9 mouse cellular contexts compared by ENCODE assay signal in genomic region chr1:74882055-74882734, GRCm38 (mm10). TPM values are rescaled to one million over a fixed set of nuclear protein-coding genes. Genes with fewer than 3 reads are reported as not detected.
DNase-seq lines count a peak whose midpoint lies in the region; ATAC-seq lines count a peak whose summit lies in the region.
"Had no signal": no experiment of that assay in that cellular context is flagged by ENCODE, and none has a peak within 500 bp of the region (broad histone marks: within the 10 kb centered on the region; RNA-seq: fewer than 3 reads in every experiment).

No protein-coding gene starts in this region.

- H3K4me3 ChIP-seq in megakaryocyte, embryonic 14.5 days (replicated peaks): peak overlapping the region; percentile 83
- H3K4me3 ChIP-seq in limb, embryonic 13.5 days: peak overlapping the region; percentile 40
- peak overlapping the region; percentile 24 for H3K4me3 ChIP-seq in stomach, embryonic 15.5 days (replicated peaks)
- H3K4me3 ChIP-seq: erythroblast, embryonic 14.5 days had no signal

- no peak overlapping the region for H3K27ac ChIP-seq in limb, embryonic 13.5 days
- H3K27ac ChIP-seq in stomach, embryonic 15.5 days: no peak overlapping the region

- ATAC-seq in megakaryocyte, adult 5-6 weeks (ENCODE audit: poor library complexity, severe bottlenecking): no peak
- ATAC-seq in limb, embryonic 13.5 days (ENCODE audit: low FRiP score, low read depth): no peak
- ATAC-seq in stomach, embryonic 15.5 days (ENCODE audit: insufficient read depth, low FRiP score, low read depth): no peak

- H3K9me3 ChIP-seq in megakaryocyte, embryonic 14.5 days: no peaks in the 10 kb centered on the region
- H3K9me3 ChIP-seq in limb, embryonic 13.5 days: no peaks in the 10 kb centered on the region
- H3K9me3 ChIP-seq in stomach, embryonic 15.5 days: no peaks in the 10 kb centered on the region

- peak overlapping the region; percentile 62 for H3K4me2 ChIP-seq in limb, embryonic 13.5 days (replicated peaks)
- peak overlapping the region; percentile 50 for H3K4me2 ChIP-seq in stomach, embryonic 15.5 days

- under 1% methylated on average over 73 of the region's 74 CpGs for WGBS in limb, embryonic 13.5 days
- WGBS in stomach, embryonic 15.5 days: 1% methylated on average over 74 of the region's 74 CpGs

- H3K9ac ChIP-seq in limb, embryonic 13.5 days: peak overlapping the region; percentile 26; the same call in 1 of the 2 replicates
- no peak overlapping the region for H3K9ac ChIP-seq in stomach, embryonic 15.5 days

- H3K27me3 ChIP-seq in megakaryocyte, embryonic 14.5 days (replicated peaks): peaks cover 86% of the 10 kb centered on the region
- peaks cover 98% of the 10 kb centered on the region for H3K27me3 ChIP-seq in limb, embryonic 13.5 days
- peaks cover 95% of the 10 kb centered on the region for H3K27me3 ChIP-seq in stomach, embryonic 15.5 days (replicated peaks)

- peaks cover 32% of the 10 kb centered on the region for H3K4me1 ChIP-seq in megakaryocyte, embryonic 14.5 days
- H3K4me1 ChIP-seq in limb, embryonic 13.5 days: peaks cover 31% of the 10 kb centered on the region
- H3K4me1 ChIP-seq in stomach, embryonic 15.5 days: peaks cover 21% of the 10 kb centered on the region

- no peaks in the 10 kb centered on the region for H3K36me3 ChIP-seq in megakaryocyte, embryonic 14.5 days (replicated peaks; ENCODE audit: low read length)
- no peaks in the 10 kb centered on the region for H3K36me3 ChIP-seq in limb, embryonic 13.5 days
- no peaks in the 10 kb centered on the region for H3K36me3 ChIP-seq in stomach, embryonic 15.5 days

- peak; percentile 17 to 46 for DNase-seq in cerebellum, adult 18-20 months
- DNase-seq in cerebellum, adult 9-11 months: no peak
- DNase-seq in thymus, postnatal 25 days: no peak
- DNase-seq in frontal cortex, adult 2 months (ENCODE audit: extremely low spot score in 1 of 2, low spot score in 1 of 2): no peak

RNA-seq across cellular contexts. Expression of gene Fev, which starts 3.0 kb away (rescaled TPM):
- not detected in 2 replicates for polyA plus RNA-seq in megakaryocyte, embryonic 14.5 days (2012; ENCODE audit: insufficient read depth, low replicate concordance)
- not detected in 2 replicates for total RNA-seq in megakaryocyte, adult 5-6 weeks (2015)
- total RNA-seq in megakaryocyte, adult 5-6 weeks (2017): not detected in 2 replicates
- polyA plus RNA-seq in limb, embryonic 13.5 days (2015; fragmentation: Nextera tagmentation; extraction: Ambion mirVana): 0.11 TPM in 1 of 2 replicates, not detected in the other
- polyA plus RNA-seq in stomach, embryonic 15.5 days (2015; fragmentation: Nextera tagmentation; extraction: Ambion mirVana): 1.6 TPM in 2 replicates
- not detected in 2 replicates for polyA plus RNA-seq in frontal cortex, adult 2 months (2012; rRNA removed)
- polyA plus RNA-seq: erythroblast, embryonic 14.5 days had no signal

RNA-seq across cellular contexts. Expression of gene Cryba2, which starts 10.7 kb away (rescaled TPM):
- polyA plus RNA-seq in megakaryocyte, embryonic 14.5 days (2012; ENCODE audit: insufficient read depth, low replicate concordance): not detected in 2 replicates
- not detected in 2 replicates for total RNA-seq in megakaryocyte, adult 5-6 weeks (2015)
- total RNA-seq in megakaryocyte, adult 5-6 weeks (2017): not detected in 2 replicates
- not detected in 2 replicates for polyA plus RNA-seq in limb, embryonic 13.5 days (2015; fragmentation: Nextera tagmentation; extraction: Ambion mirVana)
- polyA plus RNA-seq in stomach, embryonic 15.5 days (2015; fragmentation: Nextera tagmentation; extraction: Ambion mirVana): 2.2 and 3.9 TPM in 2 replicates
- polyA plus RNA-seq in frontal cortex, adult 2 months (2012; rRNA removed): 0.36 and 0.48 TPM in 2 replicates
- polyA plus RNA-seq: erythroblast, embryonic 14.5 days had no signal

RNA-seq across cellular contexts. Expression of gene Cdk5r2, which starts 27.5 kb away (rescaled TPM):
- not detected in 2 replicates for polyA plus RNA-seq in megakaryocyte, embryonic 14.5 days (2012; ENCODE audit: insufficient read depth, low replicate concordance)
- total RNA-seq in megakaryocyte, adult 5-6 weeks (2015): not detected in 2 replicates
- total RNA-seq in megakaryocyte, adult 5-6 weeks (2017): not detected in 2 replicates
- polyA plus RNA-seq in limb, embryonic 13.5 days (2015; fragmentation: Nextera tagmentation; extraction: Ambion mirVana): 0.11 TPM in 1 of 2 replicates, not detected in the other
- polyA plus RNA-seq in stomach, embryonic 15.5 days (2015; fragmentation: Nextera tagmentation; extraction: Ambion mirVana): 0.18 TPM in 2 replicates
- polyA plus RNA-seq in frontal cortex, adult 2 months (2012; rRNA removed): 224 and 291 TPM in 2 replicates
- polyA plus RNA-seq: erythroblast, embryonic 14.5 days had no signal

RNA-seq across cellular contexts. Expression of gene Cfap65, which starts 53.2 kb away (rescaled TPM):
- polyA plus RNA-seq in megakaryocyte, embryonic 14.5 days (2012; ENCODE audit: insufficient read depth, low replicate concordance): 0.02 TPM in 1 of 2 replicates, not detected in the other
- total RNA-seq in megakaryocyte, adult 5-6 weeks (2015): not detected in 2 replicates
- total RNA-seq in megakaryocyte, adult 5-6 weeks (2017): not detected in 2 replicates
- polyA plus RNA-seq in limb, embryonic 13.5 days (2015; fragmentation: Nextera tagmentation; extraction: Ambion mirVana): not detected in 2 replicates
- 0.06 TPM in 1 of 2 replicates, not detected in the other for polyA plus RNA-seq in stomach, embryonic 15.5 days (2015; fragmentation: Nextera tagmentation; extraction: Ambion mirVana)
- polyA plus RNA-seq in frontal cortex, adult 2 months (2012; rRNA removed): 7.0 and 7.3 TPM in 2 replicates
- polyA plus RNA-seq: erythroblast, embryonic 14.5 days had no signal

Comparison
In these comparisons a context has a peak if more than half of its experiments do, and no peak if none do; other contexts are left out.
1. DNase-seq: peak in cerebellum, adult 18-20 months (2 of 2); none in cerebellum, adult 9-11 months (single experiment), thymus, postnatal 25 days (single experiment) and frontal cortex, adult 2 months (0 of 2).
2. H3K4me3 ChIP-seq: peak in every context shown above with its lines; median percentile 83 in megakaryocyte, embryonic 14.5 days; 40 in limb, embryonic 13.5 days; 24 in stomach, embryonic 15.5 days.
3. RNA of gene Cdk5r2, which starts 27.5 kb away (polyA plus RNA-seq): 224 to 291 TPM in frontal cortex, adult 2 months; 0.18 TPM in stomach, embryonic 15.5 days, 0.11 TPM in limb, embryonic 13.5 days and not detected in megakaryocyte, embryonic 14.5 days; every median in the first group is over 100 times any median in the second.